Mouse (Mus musculus): ENCODE results near the gene Lrmp.

- no peak for TF ChIP-seq GATA1 (IDR thresholded peaks at IDR 0.05; ENCODE audit: low read length)
- TF ChIP-seq TAL1 (IDR thresholded peaks at IDR 0.05; ENCODE audit: low read length), result no peak
Measured at GRCm38 (mm10) chr6:145145173-145145572, 29.7 kb downstream of the Lrmp start.

Data from erythroblast, embryonic 14.5 days (primary cell).